Mouse (Mus musculus) gastrocnemius, postnatal 10 days (tissue): ENCODE measurements around the gene Chst15. TPM values are rescaled to one million over a fixed set of nuclear protein-coding genes. Genes with fewer than 3 reads are reported as not detected.

ENCODE experiments used
- DNase-seq: peaks from one replicate; pipeline ENCODE4 v3.0.0; 2021; ENCODE audit warnings: mixed read lengths
- total RNA-seq, 2 experiments: library from RNA; stranded (reverse); gene quantifications; 2 replicates each; pipeline ENCODE4 v1.2.3; 2021

The Chst15 gene
- total RNA-seq, 2 experiments from 2014 or later: 8.8 to 10.2 TPM

- DNase-seq: no peak
Observed at GRCm38 (mm10) chr7:132336781-132337180, 19.8 kb upstream of the Chst15 start.

- no peak for DNase-seq
Observed at GRCm38 (mm10) chr7:132335367-132335766, 18.3 kb upstream of the Chst15 start.

- DNase-seq: no peak
Observed at GRCm38 (mm10) chr7:132333078-132333477, 16.1 kb upstream of the Chst15 start.

- DNase-seq: no peak
Observed at GRCm38 (mm10) chr7:132332176-132332575, 15.1 kb upstream of the Chst15 start.

GRCm38 (mm10) chr7:132330179-132330578 is 13.2 kb upstream of the Chst15 start:
- DNase-seq: no peak

GRCm38 (mm10) chr7:132328648-132329047 is 11.6 kb upstream of the Chst15 start:
- DNase-seq: no peak

GRCm38 (mm10) chr7:132325549-132326331 is 8.7 kb upstream of the Chst15 start:
- DNase-seq: peak; percentile 53

- DNase-seq: no peak
Observed at GRCm38 (mm10) chr7:132323430-132323829, 6.4 kb upstream of the Chst15 start.

- no peak for DNase-seq
Observed at GRCm38 (mm10) chr7:132321392-132321958, 4.4 kb upstream of the Chst15 start.

GRCm38 (mm10) chr7:132316101-132317035 is 660 bp downstream of the Chst15 start:
- DNase-seq: peak; percentile 63

- DNase-seq: peak; percentile 71
Observed at GRCm38 (mm10) chr7:132315149-132316091, 1.6 kb downstream of the Chst15 start.

GRCm38 (mm10) chr7:132312396-132312795 is 4.6 kb downstream of the Chst15 start:
- DNase-seq: no peak

- DNase-seq: no peak
Observed at GRCm38 (mm10) chr7:132308537-132309191, 8.4 kb downstream of the Chst15 start.

GRCm38 (mm10) chr7:132307722-132308271 is 9.2 kb downstream of the Chst15 start:
- no peak for DNase-seq

- DNase-seq: no peak
Observed at GRCm38 (mm10) chr7:132306671-132307412, 10.2 kb downstream of the Chst15 start.

- no peak for DNase-seq
Observed at GRCm38 (mm10) chr7:132305492-132306375, 11.3 kb downstream of the Chst15 start.

- no peak for DNase-seq
Observed at GRCm38 (mm10) chr7:132304424-132305085, 12.5 kb downstream of the Chst15 start.

GRCm38 (mm10) chr7:132303988-132304387 is 13.0 kb downstream of the Chst15 start:
- DNase-seq: no peak
